Mouse (Mus musculus) midbrain, embryonic 13.5 days (tissue): ENCODE measurements around the gene Skp2. TPM values are rescaled to one million over a fixed set of nuclear protein-coding genes. Genes with fewer than 3 reads are reported as not detected.
A peak's percentile ranks its signal among the peaks of the same experiment; 100 is the strongest.

ENCODE experiments used
- ATAC-seq: fragments of 200-750 bp; cut with Nextera tagmentation; 2 replicates; pipeline ENCODE4 v1.8.0; 2017; ENCODE audit warnings: mild to moderate bottlenecking, moderate TSS enrichment, moderate library complexity
- H3K27ac ChIP-seq: fragments of 300-500 bp; sonication (generic); 2 replicates; pipeline ENCODE4 v1.5.1; 2015; ENCODE audit warnings: inconsistent platforms, mild to moderate bottlenecking, moderate library complexity
- H3K27me3 ChIP-seq: fragments of 300-500 bp; sonication (generic); 2 replicates; pipeline ENCODE4 v1.6.1; 2015; ENCODE audit warnings: mild to moderate bottlenecking, inconsistent platforms
- H3K36me3 ChIP-seq: fragments of 300-500 bp; sonication (generic); 2 replicates; pipeline ENCODE4 v1.6.1; 2015; ENCODE audit warnings: mild to moderate bottlenecking, inconsistent platforms
- H3K4me1 ChIP-seq: fragments of 300-500 bp; sonication (generic); replicated peaks from 2 replicates; pipeline ENCODE4 v1.6.1; 2015; ENCODE audit warnings: inconsistent platforms
- H3K4me2 ChIP-seq: fragments of 300-500 bp; sonication (generic); replicated peaks from 2 replicates; pipeline ENCODE4 v1.6.1; 2015; ENCODE audit warnings: moderate library complexity, mild to moderate bottlenecking, inconsistent platforms
- H3K4me3 ChIP-seq: fragments of 300-500 bp; sonication (generic); replicated peaks from 2 replicates; pipeline ENCODE4 v1.5.1; 2015; ENCODE audit warnings: mild to moderate bottlenecking, inconsistent platforms
- H3K9ac ChIP-seq: fragments of 300-500 bp; sonication (generic); replicated peaks from 2 replicates; pipeline ENCODE4 v1.6.1; 2015; ENCODE audit warnings: mild to moderate bottlenecking, inconsistent platforms
- H3K9me3 ChIP-seq: fragments of 300-500 bp; sonication (generic); 2 replicates; pipeline ENCODE4 v1.6.1; 2016; ENCODE audit warnings: mild to moderate bottlenecking, inconsistent platforms
- WGBS: fragments of 180-500 bp; shearing (Covaris S2); methylation state at CpG from one replicate; pipeline ENCODE4 v1.1.7; 2015; 5-methylcytosine and 5-hydroxymethylcytosine counted together
- polyA plus RNA-seq: library from polyadenylated mRNA; unstranded; fragments of >200 nt; fragmentation: Nextera tagmentation; extraction: Ambion mirVana; gene quantifications from 2 replicates; pipeline ENCODE4 v1.2.1, GENCODE M21; 2015

Skp2 gene
- polyA plus RNA-seq, 1 experiment from 2014 or later = 37.3 TPM

DNA sequence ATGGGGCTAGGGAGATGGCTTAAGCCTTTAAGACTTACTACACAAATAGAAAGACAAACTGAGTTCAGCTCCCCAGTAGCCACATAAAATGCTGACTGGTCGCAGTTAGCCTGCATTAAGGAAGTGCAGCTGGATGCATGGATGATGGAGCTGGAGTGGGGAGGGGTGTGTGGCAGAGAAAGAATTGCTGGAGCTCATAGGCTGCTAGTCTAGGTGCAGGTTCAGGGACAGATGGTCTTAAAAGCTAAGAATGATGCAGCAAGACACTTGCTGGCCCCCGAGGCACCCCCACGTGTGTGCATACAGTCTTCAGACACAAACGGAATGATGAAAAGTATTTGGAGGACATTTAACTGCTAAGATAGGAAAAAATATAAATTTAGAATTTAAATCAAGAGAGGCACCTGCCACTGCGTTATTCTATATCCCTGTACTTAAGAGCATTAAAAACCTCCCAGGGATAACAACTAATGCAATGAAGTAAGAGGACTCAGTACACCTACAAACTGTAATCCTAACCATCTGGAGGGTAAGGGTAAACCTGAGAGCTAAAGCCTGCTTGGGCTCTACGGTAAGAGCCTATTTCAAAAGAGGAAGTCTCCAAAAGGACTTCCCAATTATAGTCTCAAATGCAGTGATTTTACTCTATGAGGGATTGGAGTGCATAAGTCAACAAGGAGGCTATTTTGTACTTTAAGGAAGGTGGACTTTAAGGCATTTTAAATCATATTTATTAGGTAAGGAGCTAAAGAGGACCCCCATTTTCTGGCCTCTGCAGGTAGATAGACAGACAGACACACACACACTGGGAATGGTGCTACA, 44.5 kb downstream of the Skp2 start:
- no peaks in the 10 kb centered on the region for H3K4me1 ChIP-seq
- 87% methylated on average over 6 of the region's 6 CpGs for WGBS

GRCm38 (mm10) chr15:9106303-9107074, 48.7 kb downstream of the Skp2 start:
- Histone ChIP-seq H3K9ac (no peak overlapping the region), H3K27me3 (no peaks in the 10 kb centered on the region), H3K36me3 (peaks cover 30% of the 10 kb centered on the region), H3K27ac (no peak overlapping the region), H3K4me1 (no peaks in the 10 kb centered on the region), H3K9me3 (no peaks in the 10 kb centered on the region), H3K4me3 (no peak overlapping the region), H3K4me2 (no peak overlapping the region)
- ATAC-seq = no peak
- WGBS = 90% methylated on average over 13 of the region's 13 CpGs

More for the DNA sequence above, 44.5 kb downstream of the Skp2 start:
- Histone ChIP-seq H3K4me2 (no peak overlapping the region), H3K4me3 (no peak overlapping the region), H3K27me3 (no peaks in the 10 kb centered on the region), H3K27ac (no peak overlapping the region), H3K9me3 (no peaks in the 10 kb centered on the region), H3K9ac (no peak overlapping the region), H3K36me3 (peaks cover 51% of the 10 kb centered on the region)
- ATAC-seq = no peak

GRCm38 (mm10) chr15:9100446-9101077, 54.7 kb downstream of the Skp2 start:
- H3K36me3 ChIP-seq = peaks cover 44% of the 10 kb centered on the region
- no peak overlapping the region for H3K4me3 ChIP-seq
- H3K27me3 ChIP-seq = no peaks in the 10 kb centered on the region
- no peak overlapping the region for H3K4me2 ChIP-seq
- H3K9ac ChIP-seq = no peak overlapping the region
- WGBS = 73% methylated on average over 10 of the region's 10 CpGs
- peak overlapping the region; percentile 47; the same call in 1 of the 2 replicates for H3K27ac ChIP-seq
- H3K4me1 ChIP-seq = 0 out of 2 replicates have a peak, but pooled peaks cover 5% of the 10 kb centered on the region
- H3K9me3 ChIP-seq = no peaks in the 10 kb centered on the region
- ATAC-seq = peak; percentile 63

- WGBS = 87% methylated on average over 4 of the region's 4 CpGs
- ATAC-seq = no peak
- H3K36me3 ChIP-seq = peaks cover 43% of the 10 kb centered on the region
Observed at GRCm38 (mm10) chr15:9096865-9097264, 58.4 kb downstream of the Skp2 start.

GRCm38 (mm10) chr15:9094366-9094750, 60.9 kb downstream of the Skp2 start:
- Histone ChIP-seq H3K9me3 (no peaks in the 10 kb centered on the region), H3K4me1 (peaks cover 6% of the 10 kb centered on the region), H3K27ac (no peak overlapping the region), H3K36me3 (peaks cover 33% of the 10 kb centered on the region), H3K4me3 (no peak overlapping the region), H3K27me3 (no peaks in the 10 kb centered on the region), H3K9ac (peak overlapping the region; percentile 41; the same call in 1 of the 2 replicates), H3K4me2 (peak overlapping the region; percentile 20; the same call in 1 of the 2 replicates)
- peak; percentile 92 for ATAC-seq
- WGBS = 17% methylated on average over 13 of the region's 13 CpGs

More at GRCm38 (mm10) chr15:9096865-9097264, 58.4 kb downstream of the Skp2 start:
- H3K4me3 ChIP-seq = no peak overlapping the region
- H3K27ac ChIP-seq = no peak overlapping the region
- no peak overlapping the region for H3K4me2 ChIP-seq
- no peak overlapping the region for H3K9ac ChIP-seq
- H3K4me1 ChIP-seq = peaks cover 10% of the 10 kb centered on the region
- H3K9me3 ChIP-seq = no peaks in the 10 kb centered on the region
- no peaks in the 10 kb centered on the region for H3K27me3 ChIP-seq

GRCm38 (mm10) chr15:9093598-9094365, 61.4 kb downstream of the Skp2 start:
- no peak overlapping the region for H3K27ac ChIP-seq
- no peak overlapping the region for H3K4me3 ChIP-seq
- H3K9ac ChIP-seq = 0 out of 2 replicates have a peak overlapping the region, but pooled peaks have one; percentile 41
- H3K36me3 ChIP-seq = peaks cover 33% of the 10 kb centered on the region
- no peaks in the 10 kb centered on the region for H3K27me3 ChIP-seq
- peak; percentile 28; the same call in 1 of the 2 replicates for ATAC-seq
- H3K9me3 ChIP-seq = no peaks in the 10 kb centered on the region
- H3K4me1 ChIP-seq = peaks cover 6% of the 10 kb centered on the region
- no peak overlapping the region for H3K4me2 ChIP-seq
- 83% methylated on average over 11 of the region's 11 CpGs for WGBS

GRCm38 (mm10) chr15:9090662-9091061, 64.6 kb downstream of the Skp2 start:
- no peak overlapping the region for H3K9ac ChIP-seq
- no peak for ATAC-seq
- no peaks in the 10 kb centered on the region for H3K27me3 ChIP-seq
- no peak overlapping the region for H3K4me2 ChIP-seq
- H3K27ac ChIP-seq = no peak overlapping the region
- 94% methylated on average over 5 of the region's 5 CpGs for WGBS
- H3K36me3 ChIP-seq = peaks cover 38% of the 10 kb centered on the region
- peaks cover 10% of the 10 kb centered on the region for H3K4me1 ChIP-seq
- no peaks in the 10 kb centered on the region for H3K9me3 ChIP-seq
- no peak overlapping the region for H3K4me3 ChIP-seq

GRCm38 (mm10) chr15:9089136-9089720, 66.0 kb downstream of the Skp2 start:
- Histone ChIP-seq H3K9ac (no peak overlapping the region), H3K4me3 (no peak overlapping the region), H3K4me2 (no peak overlapping the region), H3K36me3 (peaks cover 39% of the 10 kb centered on the region), H3K27ac (no peak overlapping the region), H3K4me1 (peaks cover 5% of the 10 kb centered on the region), H3K27me3 (no peaks in the 10 kb centered on the region), H3K9me3 (no peaks in the 10 kb centered on the region)
- WGBS = 9% methylated on average over 2 of the region's 2 CpGs
- ATAC-seq = no peak

DNA sequence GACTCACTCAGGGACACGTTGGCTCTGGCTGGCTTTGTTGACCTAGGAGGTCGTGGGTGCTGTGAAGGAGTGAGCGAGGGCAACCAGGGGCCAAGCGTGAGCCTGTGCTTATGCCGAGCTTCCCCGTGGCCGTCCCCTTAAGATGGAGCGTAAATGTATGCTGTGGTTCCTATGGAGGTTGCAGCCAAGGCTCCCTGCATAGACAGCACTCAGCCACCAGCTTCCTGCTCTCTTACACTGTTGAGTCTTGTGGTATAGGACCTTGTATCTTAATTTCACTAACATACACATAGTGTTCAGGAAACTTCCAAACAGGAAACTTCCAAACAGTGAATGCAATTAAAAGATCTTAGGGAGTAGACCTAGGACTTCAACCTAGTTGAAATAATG, 66.5 kb downstream of the Skp2 start:
- no peaks in the 10 kb centered on the region for H3K9me3 ChIP-seq
- 0 out of 2 replicates have a peak, but pooled peaks cover 4% of the 10 kb centered on the region for H3K4me1 ChIP-seq
- no peak overlapping the region for H3K27ac ChIP-seq
- peaks cover 36% of the 10 kb centered on the region for H3K36me3 ChIP-seq
- WGBS = 72% methylated on average over 8 of the region's 8 CpGs
- no peak overlapping the region for H3K4me3 ChIP-seq
- ATAC-seq = no peak
- no peak overlapping the region for H3K9ac ChIP-seq
- no peak overlapping the region for H3K4me2 ChIP-seq
- no peaks in the 10 kb centered on the region for H3K27me3 ChIP-seq

DNA sequence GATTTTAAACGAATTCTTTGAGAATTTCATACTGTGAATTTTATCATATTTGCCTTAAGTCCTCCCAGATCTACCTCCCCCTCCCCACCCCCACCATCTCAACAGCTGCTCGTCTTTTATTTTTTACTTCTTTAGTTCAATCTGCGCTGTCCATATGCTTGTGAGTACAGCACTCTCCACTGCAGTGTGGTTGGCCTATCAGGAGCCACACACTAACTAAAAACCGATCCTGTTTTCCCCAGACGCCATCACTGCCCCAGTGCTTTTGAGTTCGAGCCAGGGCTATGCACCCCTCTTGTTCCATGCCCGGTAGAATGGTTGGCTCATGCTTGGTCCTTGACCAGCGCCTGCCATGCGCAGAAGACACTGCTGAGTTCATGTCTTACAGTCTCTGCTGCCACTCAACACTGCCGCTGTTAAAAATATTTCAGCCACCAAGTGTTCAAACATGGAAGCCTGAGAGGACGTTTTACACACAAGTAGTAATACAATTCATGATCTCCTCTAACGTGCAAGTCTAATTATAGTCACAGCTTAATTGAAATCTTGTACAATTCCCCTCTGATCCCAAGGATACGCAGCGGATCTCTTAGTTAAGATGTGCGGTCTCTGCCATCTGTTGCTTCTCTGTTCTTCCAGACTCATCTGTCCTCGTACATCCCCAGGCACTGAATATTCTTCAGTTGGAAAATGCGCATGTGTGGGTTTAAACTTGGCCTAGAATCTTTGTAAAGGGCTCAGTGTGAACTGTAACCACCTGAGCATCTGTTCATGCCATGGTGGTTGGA, 67.1 kb downstream of the Skp2 start:
- 0 out of 2 replicates have a peak, but pooled peaks cover 4% of the 10 kb centered on the region for H3K4me1 ChIP-seq
- no peak overlapping the region for H3K9ac ChIP-seq
- no peak for ATAC-seq
- H3K9me3 ChIP-seq = no peaks in the 10 kb centered on the region
- no peak overlapping the region for H3K27ac ChIP-seq
- H3K27me3 ChIP-seq = no peaks in the 10 kb centered on the region
- WGBS = 90% methylated on average over 17 of the region's 17 CpGs
- no peak overlapping the region for H3K4me2 ChIP-seq
- H3K36me3 ChIP-seq = peaks cover 31% of the 10 kb centered on the region
- H3K4me3 ChIP-seq = no peak overlapping the region
